Mouse (Mus musculus) adrenal gland, adult 8-10 months (tissue): ENCODE measurements around the gene Ccdc92b. TPM values are rescaled to one million over a fixed set of nuclear protein-coding genes. Genes with fewer than 3 reads are reported as not detected.
A peak's percentile ranks its signal among the peaks of the same experiment; 100 is the strongest.

Source experiments
- DNase-seq: peaks from one replicate; pipeline ENCODE4 v3.0.0; 2022
- total RNA-seq, 4 experiments: library from RNA; stranded (reverse); gene quantifications; 2 replicates each; pipeline ENCODE4 v1.2.4; 2022

The Ccdc92b gene
- total RNA-seq, 4 experiments from 2014 or later, result 3.9 to 7.0 (median 4.5) TPM

GRCm38 (mm10) chr11:74655941-74656340 lies 36.5 kb downstream of the Ccdc92b start:
- DNase-seq, result peak; percentile 66

GRCm38 (mm10) chr11:74660336-74660735 lies 40.9 kb downstream of the Ccdc92b start:
- no peak for DNase-seq

- DNase-seq, result no peak
Measured at GRCm38 (mm10) chr11:74661641-74662040, 42.2 kb downstream of the Ccdc92b start.

GRCm38 (mm10) chr11:74662221-74662620 lies 42.8 kb downstream of the Ccdc92b start:
- DNase-seq, result no peak

- no peak for DNase-seq
Measured at GRCm38 (mm10) chr11:74664279-74664678, 44.9 kb downstream of the Ccdc92b start.

- DNase-seq, result no peak
Measured at GRCm38 (mm10) chr11:74664906-74665305, 45.5 kb downstream of the Ccdc92b start.

- DNase-seq, result no peak
Measured at GRCm38 (mm10) chr11:74665631-74666283, 46.4 kb downstream of the Ccdc92b start.

GRCm38 (mm10) chr11:74666284-74666652 lies 46.9 kb downstream of the Ccdc92b start:
- DNase-seq, result peak; percentile 57

GRCm38 (mm10) chr11:74666776-74667581 lies 47.6 kb downstream of the Ccdc92b start:
- DNase-seq, result no peak

GRCm38 (mm10) chr11:74667582-74668010 lies 48.2 kb downstream of the Ccdc92b start:
- no peak for DNase-seq

GRCm38 (mm10) chr11:74668466-74668865 lies 49.1 kb downstream of the Ccdc92b start:
- DNase-seq, result no peak

GRCm38 (mm10) chr11:74668971-74669370 lies 49.6 kb downstream of the Ccdc92b start:
- DNase-seq, result no peak

GRCm38 (mm10) chr11:74670151-74670550 lies 50.7 kb downstream of the Ccdc92b start:
- no peak for DNase-seq

GRCm38 (mm10) chr11:74671013-74671412 lies 51.6 kb downstream of the Ccdc92b start:
- no peak for DNase-seq

GRCm38 (mm10) chr11:74671839-74672238 lies 52.4 kb downstream of the Ccdc92b start:
- DNase-seq, result no peak

GRCm38 (mm10) chr11:74672901-74673513 lies 53.6 kb downstream of the Ccdc92b start:
- no peak for DNase-seq

- DNase-seq, result no peak
Measured at GRCm38 (mm10) chr11:74673561-74673960, 54.2 kb downstream of the Ccdc92b start.

- no peak for DNase-seq
Measured at GRCm38 (mm10) chr11:74674713-74675112, 55.3 kb downstream of the Ccdc92b start.

- DNase-seq, result no peak
Measured at GRCm38 (mm10) chr11:74675156-74675555, 55.8 kb downstream of the Ccdc92b start.
